Mouse (Mus musculus) frontal cortex, postnatal 36 days (tissue): ENCODE measurements around the gene Pxn.

Source experiments
- DNase-seq, 2 experiments: peaks; one replicate each; pipeline ENCODE4 v3.0.0; 2022; ENCODE audit warnings: low spot score in 2 of 2

Gene Pxn

GRCm38 (mm10) chr5:115528128-115528527, 21.7 kb downstream of the Pxn start:
- no peak for DNase-seq

DNA sequence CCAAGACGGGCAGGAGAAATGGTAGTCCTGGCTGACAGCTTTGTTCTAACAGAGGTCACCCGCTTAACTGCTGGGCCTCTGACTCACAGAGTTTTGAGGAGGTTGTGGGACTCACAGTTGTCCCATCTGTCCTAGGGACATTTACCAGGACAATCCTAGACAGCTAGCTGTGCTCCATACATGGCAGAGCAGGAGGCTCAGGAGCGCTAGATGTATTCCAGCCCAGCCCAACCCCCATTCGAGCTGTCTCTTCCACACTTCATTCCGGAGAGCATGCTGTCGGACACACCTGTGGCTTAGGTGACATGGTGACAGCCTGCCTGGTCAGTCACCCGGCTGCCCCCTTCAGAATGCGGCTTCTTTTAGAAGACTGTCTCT, 22.9 kb downstream of the Pxn start:
- DNase-seq, result no peak

GRCm38 (mm10) chr5:115529742-115530446, 23.4 kb downstream of the Pxn start:
- DNase-seq, result no peak

- peak; percentile 26 to 47 for DNase-seq
Measured at GRCm38 (mm10) chr5:115530447-115530809, 24.0 kb downstream of the Pxn start.

GRCm38 (mm10) chr5:115531671-115532270, 25.3 kb downstream of the Pxn start:
- DNase-seq, result peak; percentile 51 to 67

- no peak for DNase-seq
Measured at GRCm38 (mm10) chr5:115534290-115534731, 27.8 kb downstream of the Pxn start.

GRCm38 (mm10) chr5:115534856-115535255, 28.4 kb downstream of the Pxn start:
- no peak for DNase-seq

- no peak for DNase-seq
Measured at GRCm38 (mm10) chr5:115535635-115536034, 29.2 kb downstream of the Pxn start.

DNA sequence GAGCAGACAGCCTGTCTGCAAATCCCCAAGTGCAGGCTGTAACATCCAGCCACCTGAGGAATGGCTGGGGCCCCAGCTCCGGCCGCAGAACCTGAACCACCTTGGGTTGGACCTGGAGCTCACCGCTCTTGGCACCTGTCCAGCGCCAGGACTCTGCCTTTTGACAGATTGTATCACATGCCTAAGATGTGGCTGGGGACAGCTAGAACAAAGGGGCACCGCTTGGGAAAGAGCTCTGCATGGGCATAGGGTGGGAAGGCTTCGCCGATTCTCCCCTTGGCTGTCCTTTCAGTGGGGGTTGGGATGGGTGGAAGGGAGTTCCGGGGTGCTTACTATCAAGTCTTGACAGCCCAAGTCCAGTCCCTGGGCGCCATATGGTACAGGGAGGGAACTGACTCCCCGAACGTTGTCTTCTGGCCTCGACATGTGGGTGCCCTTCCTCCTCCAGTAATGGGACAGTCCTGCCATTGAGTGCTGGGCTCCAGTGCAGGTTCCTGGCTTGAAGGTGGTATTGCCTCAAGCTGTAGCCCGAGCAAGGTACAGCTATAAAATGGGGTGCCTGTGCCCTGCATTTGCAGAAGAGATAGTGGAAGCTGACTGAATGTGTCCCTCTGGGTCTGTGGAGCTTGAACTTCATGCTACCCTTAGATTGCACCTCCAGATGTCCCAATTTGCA, 31.7 kb downstream of the Pxn start:
- no peak for DNase-seq

GRCm38 (mm10) chr5:115538693-115539043, 32.2 kb downstream of the Pxn start:
- peak; percentile 90 to 94 for DNase-seq

DNA sequence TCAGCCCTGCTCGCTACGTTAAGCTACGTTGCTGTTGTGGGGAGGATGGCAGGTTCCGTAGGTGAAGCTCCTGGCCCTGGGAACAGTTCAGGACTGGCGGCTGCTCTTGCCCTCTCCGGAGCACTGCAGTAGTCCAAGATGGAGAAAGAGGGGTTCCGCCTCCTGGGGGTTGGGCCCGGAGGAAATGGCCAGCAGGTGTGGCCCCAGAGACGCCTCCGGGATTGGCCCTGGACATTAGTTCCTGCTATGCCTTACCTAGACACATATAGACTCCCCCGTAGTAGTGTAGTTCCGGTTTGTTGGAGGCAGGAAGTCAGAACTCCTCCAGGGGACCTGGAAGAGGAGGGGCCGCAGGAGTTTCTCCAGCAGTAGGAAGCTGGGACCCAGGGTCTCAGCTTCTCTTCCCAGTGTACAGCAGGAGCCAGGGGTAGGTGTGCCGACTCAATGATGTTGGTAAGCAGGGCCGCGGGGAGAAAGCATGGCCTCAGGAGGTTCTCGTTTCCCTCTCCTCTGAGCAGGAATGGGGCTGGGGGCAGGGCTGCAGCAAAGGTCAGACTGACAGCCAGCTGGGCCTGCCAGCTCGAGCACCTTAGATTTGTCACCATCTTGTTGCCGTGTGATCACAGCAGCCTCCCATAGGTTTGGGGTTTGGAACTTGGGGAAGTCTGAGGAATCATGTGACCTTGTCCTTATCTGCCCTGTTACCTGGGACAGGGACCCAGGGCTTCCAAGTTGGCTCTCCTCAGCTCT, 36.3 kb downstream of the Pxn start:
- DNase-seq, result no peak

GRCm38 (mm10) chr5:115543509-115544253, 37.2 kb downstream of the Pxn start:
- peak in 1 of 2 experiments; percentile 66 for DNase-seq

GRCm38 (mm10) chr5:115544655-115545185, 38.2 kb downstream of the Pxn start:
- no peak for DNase-seq

GRCm38 (mm10) chr5:115545636-115546035, 39.2 kb downstream of the Pxn start:
- DNase-seq, result no peak

DNA sequence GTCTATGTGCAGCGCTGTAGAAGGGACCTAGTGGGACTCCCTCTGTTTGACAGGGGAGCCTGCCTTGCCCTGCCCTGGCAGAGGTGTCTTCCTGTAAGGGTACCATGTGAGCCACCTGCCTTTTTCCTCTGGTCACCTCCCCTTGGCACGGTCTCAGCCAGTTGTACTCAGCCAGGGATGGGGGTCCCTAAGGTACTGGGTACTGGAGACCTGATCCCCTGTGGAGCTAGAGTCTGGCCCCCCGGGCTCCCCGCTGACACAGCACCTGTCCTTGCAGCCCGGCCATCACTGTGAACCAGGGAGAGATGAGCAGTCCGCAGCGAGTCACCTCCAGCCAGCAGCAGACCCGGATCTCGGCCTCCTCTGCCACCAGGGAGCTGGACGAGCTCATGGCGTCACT, 40.1 kb downstream of the Pxn start:
- no peak for DNase-seq

DNA sequence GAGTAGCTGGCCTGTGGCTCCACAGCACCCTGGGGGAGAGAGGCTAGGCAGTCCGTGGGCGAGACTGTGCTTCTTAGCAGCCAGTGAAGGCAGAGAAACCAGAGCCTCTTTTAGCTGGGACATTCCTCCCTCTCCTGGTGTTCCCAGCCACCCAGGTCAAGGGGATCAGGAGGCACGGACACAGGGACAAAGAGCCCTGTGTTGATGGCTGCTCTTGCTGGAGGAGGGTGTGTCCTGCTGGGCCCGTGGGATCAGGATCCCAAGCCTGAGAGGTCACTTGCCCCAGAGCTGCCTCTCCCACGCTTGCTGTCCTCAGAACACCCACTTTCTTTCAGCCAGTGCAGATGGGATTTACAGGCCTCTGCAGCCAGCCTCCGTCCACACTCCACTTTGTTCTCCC, 40.5 kb downstream of the Pxn start:
- no peak for DNase-seq

GRCm38 (mm10) chr5:115547421-115547820, 40.9 kb downstream of the Pxn start:
- no peak for DNase-seq

DNA sequence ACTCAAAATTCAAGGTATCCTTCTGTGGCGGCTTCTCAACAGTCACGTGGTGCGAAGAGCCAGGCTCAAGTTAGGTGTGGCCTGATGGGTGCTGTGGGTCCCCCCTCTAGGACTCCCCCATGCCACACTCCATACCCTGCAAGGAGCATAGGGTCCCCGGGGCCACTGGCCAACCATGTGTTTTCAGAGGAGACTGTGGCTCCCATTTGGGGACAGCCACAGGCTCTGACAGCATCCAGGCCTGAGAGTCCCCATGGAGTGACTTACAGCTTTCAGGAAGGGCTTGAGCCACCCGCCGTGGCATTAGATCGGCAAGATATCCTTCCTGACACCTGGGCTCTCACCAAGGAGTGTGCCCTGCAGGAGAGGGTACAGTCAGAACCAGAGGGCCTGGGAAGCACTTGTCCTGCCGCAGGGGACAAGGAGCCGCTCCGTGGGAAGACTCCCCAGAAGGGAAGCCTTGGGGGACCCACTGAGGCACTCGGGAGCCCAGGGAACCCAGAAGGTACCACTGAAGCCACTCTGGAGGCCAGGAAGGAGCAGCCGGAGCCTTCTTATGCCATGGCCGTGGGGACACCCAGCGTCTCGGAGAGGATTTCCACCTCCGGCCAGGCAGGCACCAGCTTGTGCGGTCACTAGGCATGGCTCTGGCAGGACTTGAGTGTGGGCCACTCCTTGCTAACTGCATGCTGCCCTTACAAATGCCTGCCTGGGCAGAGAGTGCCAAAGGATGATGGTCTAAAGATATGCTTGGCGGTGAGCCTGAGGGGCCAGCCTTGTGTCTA, 42.2 kb downstream of the Pxn start:
- DNase-seq, result no peak

DNA sequence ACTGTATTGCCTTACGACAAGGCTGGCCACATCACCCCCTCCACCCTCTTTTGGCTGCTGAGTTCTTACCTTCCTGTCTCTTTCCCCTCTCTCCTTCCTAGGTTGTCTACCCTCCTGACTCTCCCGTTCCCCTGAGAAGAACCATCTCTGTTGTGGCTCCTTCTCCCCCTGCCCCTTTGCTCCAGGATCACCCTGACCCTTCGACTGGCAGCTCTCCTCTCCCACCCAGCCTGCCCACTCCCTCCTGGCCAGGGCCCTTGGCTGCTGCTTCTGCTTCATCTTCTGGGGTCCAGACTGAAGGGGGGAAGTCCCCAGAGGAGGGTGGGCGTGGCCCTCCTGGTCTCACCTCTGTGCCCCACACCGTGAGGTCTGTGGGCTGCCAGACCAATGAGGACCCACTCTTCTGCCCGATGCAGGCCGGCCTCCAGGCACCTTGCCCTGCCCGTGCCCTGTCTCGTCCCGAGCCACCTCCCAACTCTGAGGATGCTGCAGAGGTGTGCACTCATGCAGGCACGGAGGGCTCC, 44.1 kb downstream of the Pxn start:
- no peak for DNase-seq

DNA sequence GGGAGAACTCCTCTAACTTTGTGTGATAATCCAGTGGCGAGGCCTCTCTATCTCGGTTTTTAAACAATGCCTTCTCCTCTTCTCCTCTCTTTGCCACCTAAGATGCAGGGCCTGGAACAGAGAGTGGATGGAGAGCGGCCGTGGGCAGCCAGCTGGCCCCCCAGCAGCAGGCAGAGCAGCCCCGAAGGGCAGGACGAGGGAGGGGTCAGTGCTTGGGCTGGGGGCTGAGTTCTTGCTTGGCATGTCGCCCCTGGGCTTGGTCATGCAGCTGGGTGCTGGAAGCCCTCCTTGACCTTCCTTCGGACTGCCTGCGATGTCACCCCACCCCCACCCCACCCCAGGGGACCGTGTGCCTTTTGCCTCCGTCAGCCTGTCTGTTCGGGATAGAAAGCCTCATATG, 44.9 kb downstream of the Pxn start:
- no peak for DNase-seq
